Mouse (Mus musculus) neutrophil, adult 5-6 weeks (primary cell): ENCODE measurements around the gene Coq6. TPM values are rescaled to one million over a fixed set of nuclear protein-coding genes. Genes with fewer than 3 reads are reported as not detected.
"Not testable (repeated sequence)": the region's sequence is repeated elsewhere in the genome, so short reads cannot be mapped to it uniquely, and the experiment has no call there.

Source experiments
- ATAC-seq: fragments of 151-379, 151-347 bp; 2 replicates; pipeline ENCODE4 v1.8.0; 2017; ENCODE audit warnings: mild to moderate bottlenecking, moderate TSS enrichment; ENCODE audit not compliant: insufficient number of reproducible peaks, poor library complexity, low FRiP score, severe bottlenecking; ENCODE audit errors: extremely low read depth
- total RNA-seq: library from RNA; stranded (forward); fragments of 200-1000 nt; gene quantifications from 2 replicates; pipeline ENCODE4 v1.2.3, GENCODE M21; 2017

The Coq6 gene
- total RNA-seq = 5.6 and 8.1 TPM in 2 replicates

GRCm38 (mm10) chr12:84361555-84362489 lies at the start of gene Coq6, which contains the start of gene Fam161b:
Gene Coq6 (plus strand): TSS chr12:84361657.
Gene Fam161b (minus strand): TSS chr12:84361833.
- peak; percentile 93 for ATAC-seq

GRCm38 (mm10) chr12:84316006-84316405 lies 45.5 kb upstream of the Coq6 start:
- ATAC-seq = no peak

- peak; percentile 82 for ATAC-seq
Measured at GRCm38 (mm10) chr12:84316721-84317621, 44.5 kb upstream of the Coq6 start, which contains the start of gene Zfp410. Gene Zfp410 (plus strand): TSS chr12:84316852.

GRCm38 (mm10) chr12:84327111-84327512 lies 34.3 kb upstream of the Coq6 start:
- ATAC-seq = no peak

GRCm38 (mm10) chr12:84336963-84337625 lies 24.4 kb upstream of the Coq6 start:
- ATAC-seq = peak; percentile 58; the same call in 1 of the 2 replicates

- no peak for ATAC-seq
Measured at GRCm38 (mm10) chr12:84347192-84347591, 14.3 kb upstream of the Coq6 start.

- not testable (repeated sequence) for ATAC-seq
Measured at GRCm38 (mm10) chr12:84358699-84359098, 2.8 kb upstream of the Coq6 start.

GRCm38 (mm10) chr12:84362872-84363271 lies 1.4 kb downstream of the Coq6 start:
- ATAC-seq = no peak

GRCm38 (mm10) chr12:84364291-84364690 lies 2.8 kb downstream of the Coq6 start:
- ATAC-seq = no peak

- no peak for ATAC-seq
Measured at GRCm38 (mm10) chr12:84365137-84365536, 3.7 kb downstream of the Coq6 start.

- ATAC-seq = no peak
Measured at GRCm38 (mm10) chr12:84366971-84367370, 5.5 kb downstream of the Coq6 start.

- no peak for ATAC-seq
Measured at GRCm38 (mm10) chr12:84371647-84372046, 10.2 kb downstream of the Coq6 start.

GRCm38 (mm10) chr12:84373831-84374481 lies 12.5 kb downstream of the Coq6 start:
- no peak for ATAC-seq

- no peak for ATAC-seq
Measured at GRCm38 (mm10) chr12:84382369-84382768, 20.9 kb downstream of the Coq6 start.

GRCm38 (mm10) chr12:84384644-84385081 lies 23.2 kb downstream of the Coq6 start:
- no peak for ATAC-seq

GRCm38 (mm10) chr12:84385408-84385807 lies 24.0 kb downstream of the Coq6 start:
- ATAC-seq = no peak

GRCm38 (mm10) chr12:84388097-84388496 lies 26.6 kb downstream of the Coq6 start:
- peak; percentile 15; the same call in 1 of the 2 replicates for ATAC-seq

- peak; percentile 62 for ATAC-seq
Measured at GRCm38 (mm10) chr12:84388774-84389400, 27.4 kb downstream of the Coq6 start.
